Mouse (Mus musculus): Measurements from ENCODE around the gene Snrnp40.

Snrnp40 gene

DNA sequence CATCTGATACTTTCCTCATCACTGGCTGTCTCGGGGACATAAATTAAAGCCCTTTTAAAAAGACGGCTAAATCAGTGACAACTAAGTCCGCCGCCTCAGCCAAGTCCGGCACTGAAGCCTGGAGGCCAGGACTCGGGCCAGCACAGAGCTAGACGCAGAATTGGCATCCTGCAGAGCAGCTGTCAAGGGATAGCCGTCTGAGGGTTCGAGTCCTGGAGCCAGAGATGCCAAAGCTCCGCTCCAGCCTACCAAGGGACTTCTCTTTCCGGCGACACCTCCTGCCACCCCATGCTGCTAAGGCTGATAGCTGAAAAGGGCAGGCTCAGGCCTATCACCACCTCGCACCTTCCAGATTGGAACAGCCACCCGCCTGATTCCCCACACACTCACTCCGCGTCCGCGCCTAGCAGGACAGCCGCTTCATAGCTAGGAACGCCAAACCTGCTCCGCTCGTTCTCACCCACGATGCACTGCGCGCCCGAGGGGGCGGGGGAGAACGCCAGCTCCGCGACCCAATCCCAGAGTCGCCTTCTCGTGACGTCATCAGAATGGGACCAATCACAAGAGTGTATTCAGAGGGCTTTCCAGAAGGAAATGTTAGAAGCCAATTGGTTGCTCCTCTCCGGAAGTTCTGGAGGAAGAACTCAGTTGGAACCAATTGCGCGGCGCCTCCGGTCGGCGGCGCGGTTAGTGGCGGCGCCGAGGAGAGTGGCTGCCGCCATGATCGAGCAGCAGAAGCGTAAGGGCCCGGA is at the start of gene Snrnp40, which contains the start of gene Zcchc17:
TSS of gene Snrnp40 (plus strand) at position 647 of the 752 bp plus-strand sequence.
TSS of gene Zcchc17 (minus strand) at position 458 of the 752 bp plus-strand sequence.
- DNase-seq (ENCODE audit: low spot score in 2 of 2), result peak; percentile 99

DNA sequence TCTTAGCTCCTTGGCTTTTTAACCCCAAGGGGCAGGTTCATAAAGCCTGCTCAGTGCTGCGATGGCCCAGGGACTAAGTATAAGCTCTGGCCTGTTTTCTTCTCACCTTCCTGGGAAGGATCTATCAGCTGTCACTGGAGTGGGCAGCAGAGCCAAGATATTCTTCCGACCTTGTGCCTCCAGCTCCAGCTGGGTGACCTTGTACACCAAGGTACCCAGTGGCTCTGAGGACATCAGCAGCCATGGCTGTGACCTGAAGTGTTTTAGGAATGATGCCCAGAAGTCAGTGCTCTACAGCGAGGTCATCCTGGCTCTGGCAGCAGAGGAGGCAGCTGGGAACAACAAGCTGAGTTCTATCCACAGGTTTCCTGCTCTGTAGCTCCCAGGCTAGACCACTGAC is 47.4 kb upstream of the Snrnp40 start:
- DNase-seq (ENCODE audit: low spot score in 2 of 2), result no peak

DNA sequence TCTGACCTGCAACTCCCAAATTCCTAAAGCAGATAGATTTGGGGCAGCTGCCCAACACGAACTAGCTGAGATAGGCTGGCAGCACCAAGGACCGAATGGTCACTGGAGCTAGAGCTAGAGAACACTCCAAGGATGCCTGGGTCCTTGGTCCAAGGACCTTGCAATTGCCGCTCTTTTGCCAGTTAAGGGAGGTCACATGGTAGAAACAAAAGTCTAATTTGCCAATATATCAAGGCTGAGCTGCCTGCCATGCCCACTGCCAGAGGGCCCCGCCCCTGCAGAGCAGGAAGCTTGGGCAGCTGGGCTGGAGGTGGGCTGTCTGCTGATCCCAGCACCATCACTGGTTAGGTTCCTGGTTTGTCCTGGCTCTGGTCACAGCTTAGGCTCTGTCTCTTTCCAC is 46.4 kb upstream of the Snrnp40 start:
- DNase-seq (ENCODE audit: low spot score in 2 of 2), result no peak

DNA sequence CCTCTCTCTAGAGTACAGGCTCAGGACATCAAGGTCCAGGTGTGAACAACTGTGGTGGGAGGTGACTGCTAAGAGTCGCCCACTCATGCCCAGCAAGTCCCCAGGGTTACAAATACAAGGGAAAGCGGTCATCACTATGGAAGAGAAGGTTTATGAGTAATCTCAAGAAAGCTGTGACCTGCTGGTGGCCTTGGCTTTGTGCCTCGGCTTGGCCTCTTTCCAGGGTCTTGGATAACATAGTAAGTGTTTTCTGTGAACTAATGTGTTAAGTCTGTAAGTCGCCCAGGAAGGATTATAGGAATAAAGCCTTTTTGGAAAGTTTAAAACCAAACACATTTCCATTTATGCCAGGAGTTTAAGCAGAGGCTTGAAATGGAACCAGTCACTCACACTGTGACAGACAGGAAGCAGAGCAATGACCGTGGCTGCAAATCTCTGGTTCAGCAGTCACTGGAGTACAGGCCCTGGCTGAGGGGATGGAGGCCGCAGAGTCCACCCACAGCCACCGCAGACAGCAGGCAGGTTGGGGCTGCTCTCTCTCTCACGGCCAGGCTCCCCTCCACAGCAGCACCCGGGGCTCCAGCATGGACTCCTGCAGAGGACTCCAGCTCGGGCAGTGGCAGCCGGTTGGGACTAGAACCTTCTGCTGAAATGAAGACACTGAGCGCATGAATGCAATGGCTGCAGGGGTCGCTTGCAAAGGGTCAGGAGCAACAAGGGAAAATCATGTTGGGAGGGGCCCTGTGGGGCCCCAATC is 44.0 kb upstream of the Snrnp40 start:
- DNase-seq (ENCODE audit: low spot score in 2 of 2), result no peak

DNA sequence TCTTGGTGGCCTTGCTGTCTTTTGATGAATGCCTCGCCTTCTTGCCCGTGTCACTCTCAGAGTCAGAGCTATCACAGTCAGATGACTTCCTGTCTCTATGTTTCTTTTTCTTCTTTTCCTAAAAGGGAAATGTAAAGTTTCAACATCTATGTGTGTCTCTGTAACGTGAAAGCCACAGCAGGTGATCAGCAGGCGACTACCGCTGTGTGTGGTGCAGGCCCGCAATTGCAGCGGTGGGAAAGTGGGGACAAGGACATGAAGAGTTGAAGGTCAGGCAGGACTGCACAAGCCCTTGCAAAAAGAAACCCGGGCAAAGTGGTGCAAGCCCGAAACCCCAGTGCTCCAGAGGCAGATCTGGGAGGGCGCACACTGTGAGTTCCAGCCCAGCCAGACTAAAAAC is 43.2 kb upstream of the Snrnp40 start:
- DNase-seq (ENCODE audit: low spot score in 2 of 2), result no peak

DNA sequence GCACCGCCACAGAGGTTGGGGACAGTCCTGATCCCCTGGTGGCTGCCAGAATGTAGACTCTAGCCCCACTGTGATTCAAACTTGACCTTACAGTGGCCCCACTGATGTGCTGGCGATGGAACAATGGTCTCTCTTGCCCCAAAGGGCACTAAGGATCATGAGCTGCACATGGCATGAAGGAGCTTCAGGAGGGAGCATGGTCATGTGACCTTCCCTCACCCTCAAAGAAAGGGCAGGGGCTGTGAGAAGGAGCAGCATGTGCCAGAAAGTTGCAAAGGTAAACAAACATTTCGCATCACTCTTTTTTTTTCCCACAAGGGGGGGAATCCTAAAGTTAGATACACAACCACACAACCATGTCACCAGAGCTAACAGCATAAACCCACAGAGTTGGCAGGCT is 41.8 kb upstream of the Snrnp40 start:
- no peak for DNase-seq (ENCODE audit: low spot score in 2 of 2)

DNA sequence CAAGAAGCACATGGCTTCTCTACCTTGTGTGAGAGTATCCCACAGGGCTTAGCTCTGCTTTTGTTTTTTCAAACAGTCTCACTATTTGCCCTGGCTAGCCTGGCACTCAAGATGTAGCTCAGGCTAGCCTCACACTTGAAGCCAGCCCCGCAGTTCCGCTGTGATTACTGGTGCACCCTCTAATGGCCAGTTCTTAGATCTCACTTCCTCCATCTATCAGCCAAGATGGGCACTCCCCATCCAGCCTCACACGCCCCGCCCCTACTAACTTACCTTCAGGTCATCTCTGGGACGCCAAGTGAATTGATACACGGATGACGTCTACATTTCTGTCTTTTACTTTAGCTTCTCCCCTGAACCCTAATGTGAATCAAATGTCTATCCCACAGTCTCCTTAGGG is 40.4 kb upstream of the Snrnp40 start:
- no peak for DNase-seq (ENCODE audit: low spot score in 2 of 2)

DNA sequence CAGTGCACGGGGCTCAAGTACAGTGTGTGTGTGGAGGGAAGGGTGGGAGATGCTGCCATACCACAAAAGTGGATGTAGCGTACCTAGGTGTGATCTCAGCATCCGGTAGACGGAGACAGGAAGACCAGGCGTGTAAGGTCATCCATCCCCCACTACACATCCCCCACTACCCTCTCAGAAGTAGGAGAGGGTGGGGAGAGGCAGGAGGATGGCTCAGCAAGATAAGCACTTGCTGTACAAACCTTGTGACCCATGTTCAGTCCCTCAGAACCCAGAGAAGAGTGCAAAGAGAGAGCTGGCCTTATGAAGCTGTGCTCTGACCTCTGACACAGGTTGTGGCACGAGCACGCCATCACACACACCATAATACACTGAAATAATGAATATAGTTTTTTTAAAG is 38.3 kb upstream of the Snrnp40 start:
- no peak for DNase-seq (ENCODE audit: low spot score in 2 of 2)

DNA sequence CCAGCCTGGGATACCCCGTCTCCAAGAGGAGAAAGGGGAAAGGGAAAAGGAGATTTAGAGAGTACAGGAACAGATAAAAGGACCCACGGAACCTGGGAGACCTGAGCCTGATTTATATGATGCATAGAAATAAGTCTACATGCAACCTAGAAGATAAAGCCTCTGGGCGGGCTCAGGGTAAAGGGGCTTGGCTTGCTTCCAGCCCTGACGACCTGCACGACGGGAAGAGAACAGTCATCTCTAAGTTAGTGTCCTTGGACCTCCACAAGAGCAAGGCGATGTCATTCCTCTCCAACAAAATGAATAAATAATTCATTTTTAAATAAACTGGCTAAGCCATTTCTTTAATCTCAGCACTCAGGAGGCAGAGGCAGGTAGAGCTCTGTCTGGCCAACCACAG is 37.4 kb upstream of the Snrnp40 start:
- DNase-seq (ENCODE audit: low spot score in 2 of 2), result no peak

DNA sequence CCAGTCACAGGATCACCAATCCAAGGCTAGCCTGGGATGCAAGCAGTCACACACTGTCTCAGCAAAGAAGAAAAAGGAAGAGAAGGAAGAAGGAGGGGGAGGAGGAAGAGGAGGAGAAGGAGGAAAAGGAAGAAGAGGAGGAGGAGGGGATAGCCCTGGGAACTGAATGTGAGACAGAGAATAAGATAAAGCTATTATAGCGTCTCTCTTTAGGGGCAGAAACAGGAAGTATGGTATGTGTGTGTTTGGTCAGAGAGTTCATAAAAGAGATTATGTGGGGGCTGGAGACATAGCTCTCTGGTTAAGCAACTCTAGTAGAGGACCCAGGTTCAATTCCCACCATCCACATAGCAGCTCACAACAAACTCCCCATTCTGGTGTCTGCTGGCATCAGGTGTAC is 36.8 kb upstream of the Snrnp40 start:
- DNase-seq (ENCODE audit: low spot score in 2 of 2), result no peak

DNA sequence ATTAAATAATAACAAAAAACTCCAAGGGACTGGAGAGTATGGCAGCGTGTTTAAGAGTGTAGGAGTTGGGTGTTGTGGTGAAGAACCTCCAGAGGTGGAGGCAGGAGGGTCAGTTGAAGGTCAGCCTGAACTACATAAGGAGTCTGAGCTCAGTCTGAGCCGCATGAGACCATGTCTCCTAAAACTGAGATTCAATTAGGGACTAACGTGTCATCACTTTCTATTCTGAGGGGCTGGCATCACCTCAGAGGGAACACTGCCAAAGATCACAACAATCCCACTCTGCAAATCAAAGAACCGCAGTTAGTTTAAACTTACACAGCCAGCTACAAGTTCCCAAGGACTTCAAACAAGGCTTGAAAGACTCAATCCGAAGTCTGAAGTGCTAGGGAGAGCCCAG is 36.3 kb upstream of the Snrnp40 start:
- no peak for DNase-seq (ENCODE audit: low spot score in 2 of 2)

DNA sequence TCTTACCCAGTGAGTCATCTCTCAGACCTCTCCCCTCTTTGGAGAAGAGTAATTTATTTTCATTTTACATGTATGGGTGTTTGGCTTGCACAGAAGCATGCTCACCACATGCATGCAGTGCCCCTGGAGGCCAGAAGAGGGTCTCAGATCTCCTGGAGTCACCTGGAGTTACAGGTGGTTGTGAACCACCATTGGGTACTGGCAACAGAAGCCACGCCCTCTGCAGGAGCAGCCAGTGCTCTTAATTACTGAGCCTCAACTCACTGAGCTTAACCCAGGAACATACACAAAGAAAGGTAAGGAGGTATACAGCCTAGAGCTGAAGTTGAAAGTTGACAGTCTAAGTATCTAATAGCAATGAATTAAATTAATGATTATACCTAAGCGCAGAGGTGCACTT is 34.5 kb upstream of the Snrnp40 start:
- DNase-seq (ENCODE audit: low spot score in 2 of 2), result no peak

DNA sequence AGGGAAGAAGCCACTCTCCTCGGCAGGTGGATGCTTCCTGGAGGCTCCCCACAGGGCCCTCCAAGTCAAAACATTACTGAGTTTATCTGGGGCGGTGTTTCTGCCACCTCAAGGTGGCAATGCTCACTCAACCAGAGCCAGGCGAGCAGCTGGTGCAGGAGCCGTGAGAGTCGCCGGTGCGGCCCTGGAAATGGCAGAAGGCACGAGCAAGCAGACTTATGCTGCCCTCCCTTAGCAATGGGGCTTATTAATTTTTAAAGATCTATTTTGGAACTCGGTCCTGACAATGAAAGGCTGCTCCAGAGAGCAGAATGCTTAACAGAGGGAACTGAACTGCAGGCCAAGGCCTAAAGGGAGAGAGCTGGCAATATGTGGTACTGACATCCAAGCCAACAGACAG is 32.6 kb upstream of the Snrnp40 start:
- DNase-seq (ENCODE audit: low spot score in 2 of 2), result no peak

DNA sequence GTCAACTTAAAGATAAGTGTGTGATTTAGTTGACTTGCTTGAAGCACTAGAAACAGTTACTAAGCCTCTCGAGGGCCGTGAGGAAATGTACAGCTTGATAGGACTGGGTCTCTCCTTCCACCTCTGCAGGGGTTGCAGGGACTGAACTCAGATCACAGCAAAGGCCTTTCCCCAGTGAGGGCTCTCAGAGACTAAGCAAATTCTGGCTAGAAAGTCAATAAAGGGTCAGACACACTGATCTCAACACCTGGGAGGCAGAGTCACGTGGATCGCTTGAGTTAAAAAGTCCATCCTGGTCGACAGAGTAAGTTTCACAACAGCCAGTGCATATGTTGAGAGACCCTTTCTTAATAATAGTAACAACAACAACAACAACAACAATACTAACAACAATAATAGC is 24.1 kb upstream of the Snrnp40 start:
- DNase-seq (ENCODE audit: low spot score in 2 of 2), result no peak

DNA sequence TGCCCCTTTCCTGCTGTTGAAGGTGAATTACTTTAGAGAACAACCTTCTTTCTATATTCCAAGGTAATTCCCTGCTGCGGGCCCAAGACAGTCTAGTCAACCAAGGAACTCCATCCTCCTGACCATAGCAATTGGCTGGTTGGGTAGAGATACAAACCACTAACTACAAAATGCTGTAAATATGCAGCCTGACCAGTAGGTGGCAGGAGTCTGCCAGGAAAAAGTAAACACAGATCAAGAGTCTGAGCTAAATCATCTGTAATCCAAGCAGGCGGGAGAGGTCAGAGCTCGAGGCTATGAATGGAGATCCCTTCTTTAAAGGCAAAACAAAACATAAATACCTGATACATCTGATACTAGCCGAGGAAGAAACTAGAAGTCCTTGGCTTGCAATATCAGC is 18.2 kb upstream of the Snrnp40 start:
- DNase-seq (ENCODE audit: low spot score in 2 of 2), result peak in 1 of 2 experiments; percentile 58

DNA sequence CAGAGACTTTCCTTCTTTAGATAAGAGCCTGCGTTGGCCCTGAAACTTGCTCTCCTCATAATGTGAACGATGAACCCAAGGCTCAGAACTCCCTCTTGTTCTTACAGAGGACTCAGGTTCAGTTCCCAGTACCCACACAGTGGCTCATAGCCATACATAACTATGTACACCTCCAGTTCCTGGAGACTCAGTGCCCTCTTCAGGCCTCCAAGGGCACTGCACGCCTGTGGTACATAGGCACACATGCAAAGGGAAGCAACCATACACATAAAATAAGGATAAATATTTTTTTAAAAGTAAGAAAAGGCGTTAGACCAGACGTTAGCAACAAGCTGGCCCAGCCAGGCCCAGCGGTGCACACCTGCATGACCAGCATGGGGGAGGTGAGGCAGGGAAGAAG is 10.3 kb upstream of the Snrnp40 start:
- DNase-seq (ENCODE audit: low spot score in 2 of 2), result no peak

DNA sequence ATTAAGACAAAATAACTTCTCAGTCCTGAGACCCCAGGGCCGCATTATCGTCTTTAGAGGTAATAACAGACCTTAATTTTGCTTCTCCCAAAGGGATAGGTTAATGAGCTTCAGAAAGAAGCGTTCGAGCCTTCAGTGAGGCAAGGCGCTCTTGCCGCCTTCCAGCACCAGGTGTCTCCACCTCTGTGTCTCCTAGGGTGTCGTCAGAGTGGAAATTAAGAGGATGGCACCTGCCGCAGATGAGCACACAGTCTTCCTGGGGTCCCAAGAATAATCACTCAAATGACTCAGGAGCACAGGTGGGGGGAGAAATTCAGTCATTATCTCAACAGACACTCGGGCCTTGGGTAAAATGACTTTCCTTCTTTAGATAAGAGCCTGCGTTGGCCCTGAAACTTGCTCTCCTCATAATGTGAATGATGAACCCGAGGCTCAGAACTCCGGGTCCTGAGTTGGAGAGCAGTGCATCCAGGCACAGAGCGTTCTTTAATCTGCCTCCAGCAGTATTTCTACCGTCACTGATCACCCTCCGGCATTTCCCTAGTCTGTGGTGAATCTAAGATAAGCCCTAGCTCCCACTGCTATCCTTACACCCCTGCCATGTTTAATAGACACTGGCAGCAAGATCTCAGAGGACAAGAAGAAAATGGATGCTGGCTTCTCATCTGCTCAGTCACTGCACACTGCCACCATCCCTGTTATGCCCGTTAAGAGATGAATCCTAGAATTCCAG is 9.1 kb upstream of the Snrnp40 start:
- no peak for DNase-seq (ENCODE audit: low spot score in 2 of 2)

DNA sequence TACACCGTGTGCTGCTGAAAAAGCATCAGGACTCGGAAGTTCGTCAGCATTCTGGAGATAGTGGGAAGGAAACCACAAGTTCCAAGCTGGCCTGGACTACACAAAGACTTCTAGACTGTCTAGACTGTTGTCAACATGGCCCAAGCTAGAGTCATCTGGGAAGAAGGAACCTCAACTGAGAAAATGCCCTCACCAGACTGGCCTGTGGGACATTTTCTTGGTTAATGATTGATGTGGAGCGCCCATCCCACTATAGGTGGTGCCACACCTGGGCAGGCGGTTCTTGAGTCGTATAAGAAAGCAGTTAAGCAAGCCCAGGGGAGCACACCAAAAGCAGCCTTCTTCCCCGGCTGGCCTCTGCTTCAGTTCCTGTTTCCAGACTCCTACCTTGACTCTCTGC is 7.3 kb upstream of the Snrnp40 start:
- DNase-seq (ENCODE audit: low spot score in 2 of 2), result no peak

DNA sequence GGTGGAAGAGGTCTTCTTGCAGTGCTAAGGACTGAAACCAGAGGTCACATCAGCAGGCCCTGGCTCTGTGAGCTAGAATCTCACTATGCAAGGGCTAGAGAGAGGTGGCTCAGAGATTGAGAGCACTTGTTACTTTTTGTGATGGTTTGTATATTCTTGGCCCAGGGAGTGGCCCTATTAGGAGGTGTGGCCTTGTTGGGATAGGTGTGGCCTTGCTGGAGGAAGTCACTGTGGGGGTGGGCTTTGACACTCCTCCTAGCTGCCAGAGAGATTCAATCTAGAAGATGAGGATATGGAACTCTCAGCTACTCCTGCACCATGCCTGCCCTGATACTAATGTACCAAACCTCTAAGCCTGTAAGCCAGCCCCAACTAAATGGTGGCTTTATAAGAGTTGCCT is 2.0 kb upstream of the Snrnp40 start:
- DNase-seq (ENCODE audit: low spot score in 2 of 2), result no peak

DNA sequence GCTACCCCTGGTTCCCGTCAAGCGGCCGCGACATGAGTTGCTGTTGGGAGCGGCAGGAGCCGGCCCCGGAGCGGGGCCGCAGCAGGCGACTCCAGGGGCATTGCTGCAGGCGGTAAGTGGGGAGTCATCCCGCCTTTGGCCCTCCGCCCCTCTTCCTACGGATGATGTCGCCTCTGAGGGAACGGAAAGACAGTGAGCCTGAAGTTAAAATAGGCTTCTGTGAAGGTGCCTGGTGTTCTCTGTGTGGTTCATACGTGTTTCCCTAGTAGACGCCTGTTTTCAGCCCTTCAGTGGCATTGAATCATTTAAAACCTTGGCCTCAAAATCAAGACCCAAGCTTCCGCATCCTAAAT is 282 bp downstream of the Snrnp40 start:
- DNase-seq (ENCODE audit: low spot score in 2 of 2), result no peak

DNA sequence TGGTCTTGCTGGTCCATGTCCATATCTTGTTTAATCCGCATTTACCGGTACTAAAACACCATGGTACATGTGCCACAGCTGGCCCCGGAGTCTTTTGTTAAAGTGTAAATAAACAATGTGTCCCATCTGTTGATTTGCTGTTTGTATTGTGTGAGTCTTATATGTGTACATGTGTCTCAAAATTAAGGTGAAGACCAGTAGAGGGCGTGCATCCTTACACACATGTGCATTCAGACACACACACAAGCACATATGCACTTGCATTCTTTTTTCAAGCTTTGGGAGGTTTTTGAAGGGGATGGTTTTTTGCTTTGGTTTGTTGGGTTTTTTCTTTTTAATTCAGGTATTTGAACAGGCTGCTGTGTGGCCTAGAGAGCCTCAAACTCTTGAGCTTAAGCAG is 16.7 kb downstream of the Snrnp40 start:
- no peak for DNase-seq (ENCODE audit: low spot score in 2 of 2)

DNA sequence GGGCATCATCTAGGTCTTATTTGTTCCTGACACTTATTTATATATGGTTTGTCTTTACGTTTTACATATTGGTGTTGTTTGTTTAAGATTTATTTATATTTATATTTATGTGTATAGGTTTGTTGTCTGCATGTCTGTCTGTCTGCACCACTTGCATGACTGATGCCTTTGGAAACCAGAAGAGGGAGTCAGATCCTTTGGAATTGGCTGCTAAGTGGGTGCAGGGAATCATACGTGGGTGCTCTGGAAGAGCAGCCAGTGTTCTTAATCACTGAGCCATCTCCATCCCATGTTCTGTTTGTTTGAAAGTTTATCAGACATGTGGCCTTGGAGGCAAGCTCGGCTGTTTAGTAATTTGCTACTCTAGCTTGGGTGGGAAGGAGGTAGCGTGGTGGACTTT is 17.6 kb downstream of the Snrnp40 start:
- DNase-seq (ENCODE audit: low spot score in 2 of 2), result no peak

DNA sequence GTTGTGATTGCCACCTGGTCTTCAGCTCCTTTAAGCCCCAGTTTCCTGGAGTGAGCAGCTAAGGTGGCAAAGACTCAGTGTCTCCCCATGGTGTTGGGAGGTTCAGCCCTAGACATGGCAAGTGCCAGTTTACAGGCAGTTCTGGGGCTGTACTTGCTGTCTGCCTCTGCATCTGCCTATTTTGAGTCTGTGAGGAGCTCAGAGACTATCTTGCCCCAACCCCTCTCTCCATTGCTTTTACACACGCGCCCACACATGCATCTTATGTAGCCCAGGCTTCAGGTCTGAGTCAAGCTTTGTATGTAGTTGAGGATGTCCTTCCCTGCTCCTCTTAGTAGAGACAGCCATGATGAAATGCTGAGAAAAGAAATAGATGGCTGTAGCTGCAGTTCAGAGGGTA is 19.2 kb downstream of the Snrnp40 start:
- no peak for DNase-seq (ENCODE audit: low spot score in 2 of 2)

Measured in thymus, postnatal 10 days (tissue).